Mouse (Mus musculus): ENCODE measurements at regions not wholly inside any gene's neighbourhood (a gene's known extent, or its start where the extent isn't known, plus 50 kb on each side); places are given as distances from the start of the nearest gene placed in this dataset.

- TF ChIP-seq CTCF (IDR thresholded peaks at IDR 0.05; ENCODE audit: low read depth, low read length) = no peak
- no peak for TF ChIP-seq TAL1 (conservative IDR thresholded peaks at IDR 0.05; ENCODE audit: low read depth, low read length)
These were observed 93.5 kb upstream of the P3h2 start for GRCm38 (mm10) chr16:26199125-26199524.
